Mouse (Mus musculus): ENCODE results near the gene Slc19a1. TPM values are rescaled to one million over a fixed set of nuclear protein-coding genes. Genes with fewer than 3 reads are reported as not detected.

The Slc19a1 gene
- total and polyA plus RNA-seq, 3 experiments, result 40.1 to 59.8 (median 50.2) TPM

DNA sequence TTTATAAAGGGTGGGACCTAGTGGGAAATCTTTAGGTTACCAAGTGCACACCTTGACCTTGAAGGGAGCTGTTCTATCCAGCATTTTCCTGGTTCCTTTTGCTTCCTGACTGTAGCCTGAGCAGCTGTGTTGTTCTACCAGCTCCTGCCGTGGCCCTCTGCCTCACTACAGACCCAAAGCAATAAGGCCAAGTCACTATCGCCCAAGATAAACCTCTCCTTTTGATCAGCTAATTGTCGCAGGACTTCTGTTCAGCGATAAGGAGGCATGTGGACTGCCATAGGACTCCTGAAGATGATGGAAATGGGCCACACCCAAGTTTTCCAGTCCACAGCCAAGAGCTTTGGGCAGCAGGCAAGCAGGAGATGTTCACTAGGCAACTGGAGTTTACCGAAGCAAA, 7.8 kb upstream of the Slc19a1 start:
- dilution Hi-C loops (cut with MboI; ENCODE audit: extremely low pct_ligation_motif_present, extremely low pct_unique_long_range_greater_than_20kb, low sequenced_read_pairs), result no loop called here
- no peak for TF ChIP-seq POLR2AphosphoS2 (IDR thresholded peaks at IDR 0.05; ENCODE audit: low read depth, low read length)
- TF ChIP-seq ZKSCAN1 (IDR thresholded peaks at IDR 0.05; ENCODE audit: borderline replicate concordance, low read depth, low read length), result no peak
- no peak for TF ChIP-seq HCFC1 (IDR thresholded peaks at IDR 0.05; ENCODE audit: low read depth, low read length)
- no peak for TF ChIP-seq MAZ (IDR thresholded peaks at IDR 0.05; ENCODE audit: low read depth, low read length)
- no peak for TF ChIP-seq SIN3A (IDR thresholded peaks at IDR 0.05; ENCODE audit: low read length)
- TF ChIP-seq RAD21 (IDR thresholded peaks at IDR 0.05; ENCODE audit: low read depth, low read length), result no peak
- TF ChIP-seq NRF1 (IDR thresholded peaks at IDR 0.05; ENCODE audit: low read depth, low read length), result no peak
- no peak for TF ChIP-seq TBP (conservative IDR thresholded peaks at IDR 0.05; ENCODE audit: low read depth, low read length)
- TF ChIP-seq TCF12 (IDR thresholded peaks at IDR 0.05; ENCODE audit: low read depth, low read length), result no peak
- no peak overlapping the region for H3K27ac ChIP-seq (ENCODE audit: insufficient read depth, low read depth)

DNA sequence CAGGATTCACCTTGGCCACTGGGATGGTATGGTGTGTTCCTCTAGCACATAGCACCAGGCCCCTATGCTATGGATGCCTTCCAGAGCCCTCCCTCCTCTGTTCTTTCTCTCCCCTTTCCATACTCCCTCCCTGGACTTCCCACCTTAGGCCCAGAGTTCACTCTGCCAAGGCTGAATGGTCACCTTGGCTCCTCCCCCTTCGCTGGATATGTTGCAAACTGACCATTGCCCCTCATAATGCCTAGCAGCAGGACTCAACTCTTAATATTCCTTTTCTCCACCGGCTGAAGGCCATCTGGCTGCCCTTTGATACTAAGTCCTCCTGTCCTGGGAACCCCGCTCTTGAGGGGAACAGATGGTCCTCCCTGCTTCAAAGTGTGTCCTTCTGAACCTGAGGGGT, 5.1 kb upstream of the Slc19a1 start:
- Histone ChIP-seq H3K27me3 (replicated peaks) (peaks cover 88% of the 10 kb centered on the region), H3K4me2 (ENCODE audit: insufficient read depth, low read depth, poor library complexity, severe bottlenecking) (no peak overlapping the region), H3K9me3 (replicated peaks; ENCODE audit: low read length) (peaks cover 6% of the 10 kb centered on the region)

More for the DNA sequence above, 7.8 kb upstream of the Slc19a1 start:
- H3K9ac ChIP-seq (ENCODE audit: insufficient read depth, low read depth), result no peak overlapping the region
- in situ Hi-C loops (cut with MboI; ENCODE audit: low pct_ligation_motif_present, low pct_unique_long_range_greater_than_20kb, low sequenced_read_pairs), result loop anchor here (10.0 to 25.0 kb wide), 2 partner anchors 51 to 187 kb away; no protein-coding TSS in a partner anchor
- no peak overlapping the region for H3K4me2 ChIP-seq (ENCODE audit: insufficient read depth, low read depth, poor library complexity, severe bottlenecking)
- H3K27me3 ChIP-seq (replicated peaks), result peaks cover 85% of the 10 kb centered on the region
- DNase-seq (ENCODE audit: extremely low read depth), result no peak
- no peaks in the 10 kb centered on the region for H3K4me1 ChIP-seq (ENCODE audit: control insufficient read depth in 1 of 2, insufficient read depth in 2 of 2)
- H3K9me3 ChIP-seq (replicated peaks; ENCODE audit: low read length), result peaks cover 6% of the 10 kb centered on the region
- no peak overlapping the region for H3K4me3 ChIP-seq (replicated peaks in 1 of 3; ENCODE audit: low read depth in 2 of 3, low read length in 2 of 3, poor library complexity in 1 of 3)
- H3K36me3 ChIP-seq (replicated peaks in 1 of 2; ENCODE audit: control insufficient read depth in 1 of 2, insufficient read depth in 1 of 2, low read length in 1 of 2), result no peaks in the 10 kb centered on the region
- H3K79me2 ChIP-seq (replicated peaks; ENCODE audit: control insufficient read depth, extremely low read depth, insufficient read depth, poor library complexity, severe bottlenecking), result no peaks in the 10 kb centered on the region

DNA sequence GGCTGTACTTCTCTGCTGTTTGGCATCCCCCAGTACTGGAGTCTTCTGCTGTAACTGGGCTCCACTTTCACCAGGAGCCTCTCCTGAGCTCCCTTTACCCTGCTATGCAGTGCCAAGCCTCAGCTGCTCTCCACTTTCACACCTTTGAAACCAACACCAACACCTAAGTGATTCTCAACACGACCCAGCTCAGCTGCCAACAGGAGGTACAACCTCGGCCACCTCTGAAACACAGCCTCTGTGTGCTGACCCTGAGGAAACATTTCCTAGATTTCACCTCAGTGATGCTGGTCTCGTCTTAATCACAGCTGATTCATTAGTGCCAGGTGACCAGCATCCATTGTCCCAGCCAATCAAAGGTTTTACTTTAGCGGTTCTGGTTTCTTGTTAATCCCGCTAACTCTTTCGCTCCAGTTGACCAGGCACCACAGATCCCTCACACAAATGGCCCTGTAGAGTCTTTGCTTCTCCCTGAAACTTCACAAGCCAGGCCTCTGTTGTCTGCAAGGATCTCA, 3.2 kb upstream of the Slc19a1 start:
- H3K4me3 ChIP-seq (replicated peaks in 1 of 3; ENCODE audit: low read depth in 2 of 3, low read length in 2 of 3, poor library complexity in 1 of 3), result no peak overlapping the region
- H3K9ac ChIP-seq (ENCODE audit: insufficient read depth, low read depth), result no peak overlapping the region
- DNase-seq (ENCODE audit: extremely low read depth), result no peak
- peaks cover 6% of the 10 kb centered on the region for H3K9me3 ChIP-seq (replicated peaks; ENCODE audit: low read length)
- in situ Hi-C loops (cut with MboI; ENCODE audit: low pct_ligation_motif_present, low pct_unique_long_range_greater_than_20kb, low sequenced_read_pairs) (loop anchor here (10.0 kb wide), 1 partner anchor 46 kb away; no protein-coding TSS in a partner anchor), dilution Hi-C loops (cut with MboI; ENCODE audit: extremely low pct_ligation_motif_present, extremely low pct_unique_long_range_greater_than_20kb, low sequenced_read_pairs) (no loop called here)
- H3K4me1 ChIP-seq (ENCODE audit: control insufficient read depth in 1 of 2, insufficient read depth in 2 of 2), result peaks cover 3% of the 10 kb centered on the region in 2 experiments; a peak in 3 of 4 replicates
- no peak overlapping the region for H3K4me2 ChIP-seq (ENCODE audit: insufficient read depth, low read depth, poor library complexity, severe bottlenecking)
- H3K27me3 ChIP-seq (replicated peaks), result peaks cover 72% of the 10 kb centered on the region
- no peaks in the 10 kb centered on the region for H3K36me3 ChIP-seq (replicated peaks in 1 of 2; ENCODE audit: control insufficient read depth in 1 of 2, insufficient read depth in 1 of 2, low read length in 1 of 2)
- H3K27ac ChIP-seq (ENCODE audit: insufficient read depth, low read depth), result no peak overlapping the region
- H3K79me2 ChIP-seq (replicated peaks; ENCODE audit: control insufficient read depth, extremely low read depth, insufficient read depth, poor library complexity, severe bottlenecking), result peaks cover 4% of the 10 kb centered on the region; the same call in 1 of the 2 replicates
- TF ChIP-seq MAZ (IDR thresholded peaks at IDR 0.05; ENCODE audit: low read depth, low read length), result no peak
- TF ChIP-seq GABPA (IDR thresholded peaks at IDR 0.05; ENCODE audit: insufficient replicate concordance, low read depth, low read length), result no peak
- TF ChIP-seq NRF1 (IDR thresholded peaks at IDR 0.05; ENCODE audit: low read depth, low read length), result no peak
- no peak for TF ChIP-seq POLR2A (IDR thresholded peaks at IDR 0.05; ENCODE audit: low read depth, low read length)
- no peak for TF ChIP-seq MAFK (IDR thresholded peaks at IDR 0.05; ENCODE audit: insufficient replicate concordance, low read length)
- TF ChIP-seq TBP (conservative IDR thresholded peaks at IDR 0.05; ENCODE audit: low read depth, low read length), result no peak
- TF ChIP-seq NELFE (IDR thresholded peaks at IDR 0.05; ENCODE audit: low read depth, low read length), result no peak
- TF ChIP-seq CHD2 (IDR thresholded peaks at IDR 0.05; ENCODE audit: low read length), result no peak
- no peak for TF ChIP-seq PAX5 (IDR thresholded peaks at IDR 0.05; ENCODE audit: low read length)
- TF ChIP-seq TCF12 (IDR thresholded peaks at IDR 0.05; ENCODE audit: low read depth, low read length), result no peak
- TF ChIP-seq SMC3 (IDR thresholded peaks at IDR 0.05; ENCODE audit: low read depth, low read length), result no peak
- no peak for TF ChIP-seq RAD21 (IDR thresholded peaks at IDR 0.05; ENCODE audit: low read depth, low read length)
- no peak for TF ChIP-seq USF1 (IDR thresholded peaks at IDR 0.05; ENCODE audit: low read depth, low read length)
- TF ChIP-seq CTCF (conservative IDR thresholded peaks at IDR 0.05 in 1 of 2, IDR thresholded peaks at IDR 0.05 in 1 of 2; ENCODE audit: low read depth in 2 of 2, low read length in 2 of 2), result no peak
- no peak for TF ChIP-seq ZKSCAN1 (IDR thresholded peaks at IDR 0.05; ENCODE audit: borderline replicate concordance, low read depth, low read length)

More for the DNA sequence above, 5.1 kb upstream of the Slc19a1 start:
- Histone ChIP-seq H3K36me3 (replicated peaks in 1 of 2; ENCODE audit: control insufficient read depth in 1 of 2, insufficient read depth in 1 of 2, low read length in 1 of 2) (no peaks in the 10 kb centered on the region), H3K4me1 (ENCODE audit: control insufficient read depth in 1 of 2, insufficient read depth in 2 of 2) (no peaks in the 10 kb centered on the region), H3K27ac (ENCODE audit: insufficient read depth, low read depth) (no peak overlapping the region), H3K9ac (ENCODE audit: insufficient read depth, low read depth) (no peak overlapping the region), H3K4me3 (replicated peaks in 1 of 3; ENCODE audit: low read depth in 2 of 3, low read length in 2 of 3, poor library complexity in 1 of 3) (no peak overlapping the region), H3K79me2 (replicated peaks; ENCODE audit: control insufficient read depth, extremely low read depth, insufficient read depth, poor library complexity, severe bottlenecking) (no peaks in the 10 kb centered on the region)
- no peak for DNase-seq (ENCODE audit: extremely low read depth)
- in situ Hi-C loops (cut with MboI; ENCODE audit: low pct_ligation_motif_present, low pct_unique_long_range_greater_than_20kb, low sequenced_read_pairs) (loop anchor here (10.0 kb wide), 1 partner anchor 48 kb away; no protein-coding TSS in a partner anchor), dilution Hi-C loops (cut with MboI; ENCODE audit: extremely low pct_ligation_motif_present, extremely low pct_unique_long_range_greater_than_20kb, low sequenced_read_pairs) (no loop called here)
- TF ChIP-seq ZMIZ1 (IDR thresholded peaks at IDR 0.05; ENCODE audit: low read depth, low read length) (no peak), USF1 (IDR thresholded peaks at IDR 0.05; ENCODE audit: low read depth, low read length) (no peak), PAX5 (IDR thresholded peaks at IDR 0.05; ENCODE audit: low read length) (no peak), MAX (IDR thresholded peaks at IDR 0.05; ENCODE audit: low read length) (no peak), MXI1 (IDR thresholded peaks at IDR 0.05; ENCODE audit: low read depth, low read length) (no peak), NRF1 (IDR thresholded peaks at IDR 0.05; ENCODE audit: low read depth, low read length) (no peak)

Data from CH12.LX (cell line).